Mouse (Mus musculus): ENCODE measurements around the gene Nos2.

DNA sequence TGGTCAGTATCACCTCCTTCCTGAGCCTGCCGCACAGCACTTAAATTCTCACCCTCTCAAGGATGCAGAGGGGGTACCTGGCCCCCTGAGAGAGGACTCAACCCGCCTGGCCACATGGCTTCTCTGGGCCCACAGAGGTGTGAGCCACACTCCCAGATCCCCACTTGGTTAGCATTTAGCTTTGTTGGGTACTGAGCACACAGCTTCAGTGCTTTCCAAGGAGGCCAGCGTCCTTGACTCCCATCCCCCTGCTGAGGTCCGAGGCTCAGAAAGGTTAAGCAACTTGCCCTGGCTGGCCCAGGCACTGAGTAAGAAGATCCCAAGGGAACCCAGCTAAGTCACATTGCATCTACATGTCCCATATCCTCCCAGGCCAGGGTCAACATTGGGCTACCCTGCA lies 47.5 kb downstream of the Nos2 start:
- TF ChIP-seq GATA1 (IDR thresholded peaks at IDR 0.05; ENCODE audit: low read length) (no peak), TAL1 (IDR thresholded peaks at IDR 0.05; ENCODE audit: low read length) (no peak)
